Mouse (Mus musculus) stomach, postnatal 0 days (tissue): Measurements from ENCODE around the gene Zkscan17. TPM values are rescaled to one million over a fixed set of nuclear protein-coding genes. Genes with fewer than 3 reads are reported as not detected.

Source experiments
- ATAC-seq: fragments of 200-750 bp; cut with Nextera tagmentation; 2 replicates; pipeline ENCODE4 v1.8.0; 2017; ENCODE audit not compliant: low FRiP score, low TSS enrichment
- DNase-seq: peaks from one replicate; pipeline ENCODE4 v3.0.0-alpha.2; 2016; ENCODE audit warnings: low spot score
- H3K27ac ChIP-seq: fragments of 300-500 bp; sonication (generic); replicated peaks from 2 replicates; pipeline ENCODE4 v1.5.1; 2014; ENCODE audit warnings: mild to moderate bottlenecking, control low read depth
- H3K27me3 ChIP-seq: fragments of 300-500 bp; sonication (generic); 2 replicates; pipeline ENCODE4 v1.6.1; 2014; ENCODE audit warnings: low read length; ENCODE audit not compliant: control insufficient read depth, insufficient read depth
- H3K36me3 ChIP-seq: fragments of 300-500 bp; sonication (generic); 2 replicates; pipeline ENCODE4 v1.6.1; 2014; ENCODE audit warnings: low read length, mixed read lengths; ENCODE audit not compliant: control insufficient read depth, insufficient read depth
- H3K4me1 ChIP-seq: fragments of 300-500 bp; sonication (generic); replicated peaks from 2 replicates; pipeline ENCODE4 v1.6.1; 2014; ENCODE audit warnings: antibody characterized with exemption; ENCODE audit not compliant: control insufficient read depth, insufficient read depth
- H3K4me2 ChIP-seq: fragments of 300-500 bp; sonication (generic); replicated peaks from 2 replicates; pipeline ENCODE4 v1.6.1; 2014; ENCODE audit warnings: low read depth, mild to moderate bottlenecking, control low read depth, moderate library complexity
- H3K4me3 ChIP-seq: fragments of 300-500 bp; sonication (generic); 2 replicates; pipeline ENCODE4 v1.5.1; 2014; ENCODE audit warnings: low read depth, low read length, control low read depth
- H3K9ac ChIP-seq: fragments of 300-500 bp; sonication (generic); 2 replicates; pipeline ENCODE4 v1.6.1; 2014; ENCODE audit warnings: mild to moderate bottlenecking, low read length, control low read depth, mixed read lengths
- H3K9me3 ChIP-seq: fragments of 300-500 bp; sonication (generic); 2 replicates; pipeline ENCODE4 v1.6.1; 2016; ENCODE audit warnings: low read length; ENCODE audit not compliant: control insufficient read depth
- CTCF ChIP-seq: IDR thresholded peaks from 2 replicates; pipeline ENCODE4 v1.5.1; 2016; ENCODE audit warnings: antibody characterized with exemption, low read depth, mild to moderate bottlenecking, moderate library complexity
- EP300 ChIP-seq: optimal IDR thresholded peaks from 2 replicates; pipeline ENCODE3; 2016; ENCODE audit warnings: antibody characterized with exemption
- WGBS: fragments of 180-500 bp; shearing (Covaris S2); extraction: QIAGEN DNeasy Blood & Tissue Kit; methylation state at CpG from one replicate; pipeline ENCODE4 v1.1.7; 2014; 5-methylcytosine and 5-hydroxymethylcytosine counted together
- polyA plus RNA-seq: library from polyadenylated mRNA; unstranded; fragments of >200 nt; fragmentation: Nextera tagmentation; extraction: Ambion mirVana; gene quantifications from 2 replicates; pipeline ENCODE4 v1.2.1, GENCODE M21; 2015

Zkscan17 gene
- polyA plus RNA-seq, 1 experiment from 2014 or later: 6.9 TPM

GRCm38 (mm10) chr11:59506713-59507074, 19.9 kb downstream of the Zkscan17 start:
- H3K36me3 ChIP-seq: peaks cover 9% of the 10 kb centered on the region; the same call in 1 of the 2 replicates
- H3K9me3 ChIP-seq: no peaks in the 10 kb centered on the region
- H3K4me3 ChIP-seq: peak overlapping the region; percentile 88
- no peak for DNase-seq
- no peaks in the 10 kb centered on the region for H3K27me3 ChIP-seq
- peak overlapping the region; percentile 84 for H3K4me2 ChIP-seq
- peak overlapping the region; percentile 88 for H3K27ac ChIP-seq
- no peak for TF ChIP-seq CTCF
- no peak for TF ChIP-seq EP300
- peak; percentile 3; the same call in 1 of the 2 replicates for ATAC-seq
- H3K9ac ChIP-seq: peak overlapping the region; percentile 94
- peaks cover 6% of the 10 kb centered on the region; the same call in 1 of the 2 replicates for H3K4me1 ChIP-seq
- WGBS: 2% methylated on average over 14 of the region's 14 CpGs

- H3K4me3 ChIP-seq: peak overlapping the region; percentile 88
- TF ChIP-seq EP300 (no peak), CTCF (peak; percentile 6; the same call in 1 of the 2 replicates)
- peak overlapping the region; percentile 84 for H3K4me2 ChIP-seq
- no peaks in the 10 kb centered on the region for H3K27me3 ChIP-seq
- peaks cover 6% of the 10 kb centered on the region; the same call in 1 of the 2 replicates for H3K4me1 ChIP-seq
- peak overlapping the region; percentile 94 for H3K9ac ChIP-seq
- H3K36me3 ChIP-seq: peaks cover 9% of the 10 kb centered on the region; the same call in 1 of the 2 replicates
- ATAC-seq (peak; percentile 93), DNase-seq (peak; percentile 91)
- whole genome bisulfite sequencing: under 1% methylated on average over 51 of the region's 71 CpGs
- peak overlapping the region; percentile 88 for H3K27ac ChIP-seq
- no peaks in the 10 kb centered on the region for H3K9me3 ChIP-seq
These were observed 20.5 kb downstream of the Zkscan17 start for GRCm38 (mm10) chr11:59505839-59506712.

- no peaks in the 10 kb centered on the region for H3K9me3 ChIP-seq
- H3K4me3 ChIP-seq: peak overlapping the region; percentile 88
- peak overlapping the region; percentile 94 for H3K9ac ChIP-seq
- H3K36me3 ChIP-seq: peaks cover 14% of the 10 kb centered on the region; the same call in 1 of the 2 replicates
- peak overlapping the region; percentile 88 for H3K27ac ChIP-seq
- peaks cover 6% of the 10 kb centered on the region; the same call in 1 of the 2 replicates for H3K4me1 ChIP-seq
- ATAC-seq (peak; percentile 25), DNase-seq (peak; percentile 76)
- H3K4me2 ChIP-seq: peak overlapping the region; percentile 84
- TF ChIP-seq EP300 (no peak), CTCF (no peak)
- WGBS: under 1% methylated on average over 21 of the region's 21 CpGs
- H3K27me3 ChIP-seq: no peaks in the 10 kb centered on the region
These were observed 21.2 kb downstream of the Zkscan17 start for GRCm38 (mm10) chr11:59505351-59505838.

- Histone ChIP-seq H3K36me3 (peaks cover 25% of the 10 kb centered on the region), H3K27ac (no peak overlapping the region), H3K4me2 (no peak overlapping the region), H3K27me3 (no peaks in the 10 kb centered on the region), H3K4me3 (no peak overlapping the region), H3K9me3 (no peaks in the 10 kb centered on the region), H3K9ac (no peak overlapping the region), H3K4me1 (peaks cover under 1% of the 10 kb centered on the region; the same call in 1 of the 2 replicates)
- TF ChIP-seq EP300 (no peak), CTCF (no peak)
- WGBS: 89% methylated on average over 5 of the region's 5 CpGs
- DNase-seq: no peak
- ATAC-seq: no peak
These were observed 24.4 kb downstream of the Zkscan17 start for GRCm38 (mm10) chr11:59501978-59502700.

GRCm38 (mm10) chr11:59497747-59498146, 28.8 kb downstream of the Zkscan17 start:
- Histone ChIP-seq H3K27ac (no peak overlapping the region), H3K9ac (no peak overlapping the region), H3K4me1 (no peaks in the 10 kb centered on the region), H3K4me3 (no peak overlapping the region), H3K27me3 (no peaks in the 10 kb centered on the region), H3K9me3 (no peaks in the 10 kb centered on the region), H3K36me3 (peaks cover 32% of the 10 kb centered on the region), H3K4me2 (no peak overlapping the region)
- TF ChIP-seq EP300 (no peak), CTCF (peak; percentile 20; the same call in 1 of the 2 replicates)
- ATAC-seq: no peak
- DNase-seq: no peak
- 90% methylated on average over 7 of the region's 7 CpGs for WGBS
